Mouse (Mus musculus) myocyte (in vitro differentiated cells): ENCODE results near the gene Ano5.

ENCODE experiments used
- MYOD1 ChIP-seq, 3 experiments: IDR thresholded peaks; one replicate each; pipeline ENCODE4 v1.6.1; 2011; ENCODE audit warnings: control low read depth in 2 of 3, low read depth in 2 of 3, mild to moderate bottlenecking in 2 of 3, moderate library complexity in 1 of 3; ENCODE audit not compliant: insufficient read length in 2 of 3, control insufficient read depth in 1 of 3
- MYOG ChIP-seq, 3 experiments: IDR thresholded peaks; one replicate each; pipeline ENCODE4 v1.6.1; 2011; ENCODE audit warnings: control low read depth in 2 of 3, low read depth in 2 of 3, mild to moderate bottlenecking in 2 of 3; ENCODE audit not compliant: insufficient read length in 2 of 3, control insufficient read depth in 1 of 3, insufficient read depth in 1 of 3
- POLR2A ChIP-seq: IDR thresholded peaks from one replicate; pipeline ENCODE4 v1.6.1; 2011; ENCODE audit warnings: low read depth, mild to moderate bottlenecking, control low read depth, moderate library complexity; ENCODE audit not compliant: insufficient read length

DNA sequence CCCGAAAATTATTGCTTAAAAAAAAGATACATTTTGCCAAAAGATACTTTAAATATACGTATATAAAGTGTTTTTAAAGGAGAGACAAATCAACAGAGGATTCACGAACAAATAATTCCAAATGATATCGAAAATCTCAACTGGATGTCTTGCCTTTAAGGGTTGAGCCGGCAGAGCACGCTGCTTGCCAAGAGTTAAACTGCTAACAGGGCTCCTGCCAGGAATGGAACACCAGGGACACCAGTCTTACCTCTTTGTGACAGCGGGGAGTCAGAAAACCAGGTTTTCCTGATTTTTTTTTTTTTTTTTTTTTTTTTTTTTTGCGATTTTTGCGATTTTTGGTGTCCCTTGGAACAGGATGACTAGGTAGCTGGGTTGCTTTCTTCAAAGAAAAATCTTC, 117.5 kb downstream of the Ano5 start:
- TF ChIP-seq MYOG (IDR thresholded peaks at IDR 0.05; ENCODE audit: control insufficient read depth in 1 of 3, insufficient read depth in 1 of 3, insufficient read length in 2 of 3, low read depth in 2 of 3) = no peak
- no peak for TF ChIP-seq POLR2A
- no peak for TF ChIP-seq MYOD1 (IDR thresholded peaks at IDR 0.05; ENCODE audit: control insufficient read depth in 1 of 3, insufficient read length in 2 of 3, low read depth in 2 of 3)
